Mouse (Mus musculus) thymus, adult 2 months (tissue): ENCODE data around the gene Rad50.

Experiments used
- CTCF ChIP-seq: fragments of 200-500 bp; IDR thresholded peaks from 2 replicates; pipeline ENCODE4 v1.5.1; 2012; ENCODE audit warnings: mild to moderate bottlenecking, control low read depth, low read length, moderate library complexity, borderline replicate concordance; ENCODE audit not compliant: control insufficient read depth, poor library complexity, insufficient read depth; ENCODE audit errors: extremely low read depth
- POLR2A ChIP-seq: fragments of 200-500 bp; IDR thresholded peaks from 2 replicates; pipeline ENCODE4 v1.6.1; 2012; ENCODE audit warnings: mild to moderate bottlenecking, low read length, control low read depth, moderate library complexity; ENCODE audit not compliant: control insufficient read depth, poor library complexity, insufficient read depth; ENCODE audit errors: extremely low read depth

DNA sequence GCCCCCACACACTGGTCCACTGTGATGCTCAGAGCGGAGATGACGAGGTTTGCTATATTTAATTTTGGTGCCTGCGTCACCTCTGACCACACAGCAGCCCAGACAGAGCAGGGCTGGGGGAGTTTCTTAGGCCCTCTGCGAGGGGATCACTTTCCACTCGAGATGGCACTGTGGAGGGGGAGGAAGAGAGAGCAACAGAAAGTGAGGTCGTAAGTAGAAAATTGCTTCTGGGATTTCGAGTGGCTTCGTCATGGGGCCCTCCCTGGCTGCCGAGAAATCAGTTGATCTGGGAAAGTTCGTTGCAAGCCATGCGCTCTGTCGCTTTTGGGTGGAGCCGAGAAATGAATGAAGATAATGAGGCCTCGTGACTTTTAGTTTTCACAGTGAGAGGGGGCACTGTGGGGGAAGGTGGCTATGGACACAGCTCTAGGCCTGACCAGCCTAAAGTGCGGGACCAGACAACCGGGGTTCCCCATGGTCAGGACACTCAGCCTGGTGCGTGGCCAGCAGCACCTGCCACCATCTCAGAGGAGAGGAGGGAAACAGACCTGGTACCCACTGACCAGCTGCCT lies 80.2 kb downstream of the Rad50 start:
- TF ChIP-seq CTCF, result no peak
- TF ChIP-seq POLR2A, result no peak
